Mouse (Mus musculus): Measurements from ENCODE around the gene Pif1.

The Pif1 gene

DNA sequence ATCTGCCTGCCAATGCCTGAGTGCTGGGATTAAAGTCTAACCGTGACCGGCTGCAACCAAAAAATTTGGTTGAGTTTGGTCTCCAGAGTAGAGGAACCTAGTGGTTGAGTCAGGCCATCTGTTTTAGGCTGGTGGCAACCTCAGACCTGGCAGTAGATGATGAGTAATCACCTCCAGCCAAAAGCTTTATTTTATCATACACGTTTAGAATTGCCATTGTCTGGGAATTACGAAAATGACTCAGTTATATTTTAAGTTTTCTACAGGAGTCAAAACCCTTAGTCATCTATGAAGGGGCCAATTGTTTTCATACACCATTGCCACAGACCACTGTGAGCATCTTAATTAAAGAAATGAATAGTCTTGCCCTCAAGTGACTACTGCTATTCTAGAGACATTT lies 50.0 kb downstream of the Pif1 start:
- no peak for DNase-seq (ENCODE audit: low spot score in 2 of 2)

DNA sequence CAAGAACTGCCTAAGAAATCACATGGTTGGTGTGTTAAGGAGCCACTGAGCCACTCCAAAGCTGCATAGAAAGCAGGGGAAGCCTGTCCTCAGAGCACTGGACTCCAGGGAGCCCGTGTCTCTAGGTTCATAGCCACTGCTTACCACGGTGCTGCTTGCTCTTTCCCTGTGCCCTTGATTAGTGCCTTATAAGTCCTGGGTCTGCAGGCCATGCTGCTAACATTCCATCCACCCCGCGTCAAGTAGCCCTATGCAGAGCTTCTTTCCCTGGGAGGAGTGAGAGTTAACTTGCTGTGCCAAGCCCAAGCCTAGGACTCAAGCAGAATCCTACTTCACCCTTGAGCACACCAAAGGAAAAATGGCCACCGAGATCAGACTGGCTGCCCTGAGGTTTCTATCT lies 52.1 kb downstream of the Pif1 start:
- no peak for DNase-seq (ENCODE audit: low spot score in 2 of 2)

DNA sequence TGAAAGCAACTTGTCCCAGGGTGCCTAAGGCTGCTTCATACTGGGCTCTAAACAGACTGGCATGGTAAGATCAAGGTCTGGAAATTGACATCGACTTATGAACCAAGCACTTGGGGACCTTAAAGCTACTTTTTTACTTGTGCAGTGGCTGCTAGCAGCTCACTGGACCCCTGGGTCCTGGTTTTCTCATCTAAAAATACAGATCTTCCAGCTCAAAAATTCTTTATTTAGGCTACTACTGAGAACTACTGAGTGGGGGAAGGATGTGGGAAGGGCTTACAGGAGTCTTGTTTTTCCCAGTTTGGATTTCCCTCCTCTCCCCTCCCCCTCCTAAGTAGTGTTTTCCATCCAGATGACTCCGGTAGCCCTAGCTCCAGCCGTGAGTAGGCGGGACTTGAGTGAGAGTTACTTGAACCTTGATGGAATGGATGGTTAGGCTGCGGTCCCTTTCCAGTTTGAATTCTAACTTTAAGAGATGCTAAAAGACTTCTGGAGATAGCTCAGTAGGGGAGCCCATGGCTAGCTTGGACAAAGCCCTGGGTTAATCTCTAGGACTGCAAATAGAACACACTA lies 54.0 kb downstream of the Pif1 start:
- no peak for DNase-seq (ENCODE audit: low spot score in 2 of 2)

DNA sequence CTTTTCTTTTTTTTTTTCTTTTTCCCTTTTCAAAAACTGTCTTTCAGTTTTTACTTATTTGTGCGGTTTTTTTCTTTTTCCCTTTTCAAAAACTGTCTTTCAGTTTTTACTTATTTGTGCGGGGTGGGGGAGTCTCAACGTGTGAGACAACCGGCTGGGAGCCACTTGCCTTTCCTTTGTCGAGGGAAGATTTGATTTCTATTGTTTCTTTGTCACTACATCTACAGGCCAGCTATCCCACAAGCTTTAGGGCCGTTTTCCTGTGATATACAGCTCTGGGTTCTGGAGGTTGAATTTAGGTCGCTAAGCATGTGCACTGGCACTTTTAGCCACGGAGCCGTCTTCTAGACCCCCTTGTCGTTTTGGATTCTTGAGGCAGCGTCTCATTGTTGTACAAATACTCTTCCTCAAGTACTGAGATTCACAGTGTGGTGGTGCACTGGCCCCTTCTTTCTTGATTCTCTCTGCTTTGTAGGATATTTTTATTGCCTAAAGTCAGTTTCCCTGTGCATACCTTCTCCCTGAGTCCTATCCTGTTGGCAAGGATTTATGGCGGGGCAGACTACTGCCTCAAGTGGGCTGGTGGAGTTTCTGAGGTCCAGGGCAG lies 54.6 kb downstream of the Pif1 start:
- no peak for DNase-seq (ENCODE audit: low spot score in 2 of 2)

DNA sequence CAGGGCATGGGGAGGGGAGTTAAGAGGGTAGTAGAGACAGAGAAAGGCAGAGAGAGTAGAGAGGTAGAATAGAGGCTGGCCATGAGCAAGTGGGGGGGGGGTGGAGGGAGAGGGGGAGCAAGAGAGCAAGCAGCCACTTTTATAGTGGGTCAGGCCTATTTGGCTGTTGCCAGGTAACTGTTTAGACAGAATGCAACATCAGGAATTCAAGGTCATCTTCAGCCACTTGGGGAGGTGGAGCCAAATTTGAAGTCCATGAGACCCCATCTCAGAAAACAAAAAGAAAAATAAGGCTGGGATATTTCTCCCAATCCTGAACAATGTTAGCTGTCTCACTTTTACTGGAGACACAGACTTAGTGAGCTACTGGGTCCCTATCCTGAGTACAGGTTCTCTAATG lies 55.6 kb downstream of the Pif1 start:
- no peak for DNase-seq (ENCODE audit: low spot score in 2 of 2)

DNA sequence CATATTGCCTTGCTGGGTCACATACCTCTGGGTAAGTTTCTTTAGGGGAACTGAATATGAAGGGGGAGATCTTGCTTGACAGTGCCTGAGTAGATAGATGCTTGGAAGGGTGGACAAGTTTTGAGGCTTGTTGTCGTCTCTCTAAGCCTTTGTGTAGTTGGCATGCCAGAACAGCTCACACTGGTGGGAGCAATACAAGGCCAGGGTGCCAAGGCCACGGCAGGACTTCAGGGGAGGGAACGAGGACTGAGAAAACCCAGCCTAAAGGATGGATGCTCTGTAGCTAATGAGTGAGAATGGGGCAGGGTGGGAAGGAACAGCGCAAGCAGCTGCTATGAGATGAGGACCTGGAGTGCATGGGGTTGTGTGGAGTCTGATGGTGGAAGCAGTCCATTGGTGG lies 58.0 kb downstream of the Pif1 start:
- DNase-seq (ENCODE audit: low spot score in 2 of 2), result no peak
